Mouse (Mus musculus): ENCODE measurements around the gene 4930412O13Rik.
A peak's percentile ranks its signal among the peaks of the same experiment; 100 is the strongest.

Gene 4930412O13Rik

GRCm38 (mm10) chr2:9881051-9881591 is at the start of gene 4930412O13Rik:
Gene 4930412O13Rik (plus strand): TSS chr2:9881252.
- ATAC-seq (ENCODE audit: insufficient number of reproducible peaks, low FRiP score, low TSS enrichment): no peak

DNA sequence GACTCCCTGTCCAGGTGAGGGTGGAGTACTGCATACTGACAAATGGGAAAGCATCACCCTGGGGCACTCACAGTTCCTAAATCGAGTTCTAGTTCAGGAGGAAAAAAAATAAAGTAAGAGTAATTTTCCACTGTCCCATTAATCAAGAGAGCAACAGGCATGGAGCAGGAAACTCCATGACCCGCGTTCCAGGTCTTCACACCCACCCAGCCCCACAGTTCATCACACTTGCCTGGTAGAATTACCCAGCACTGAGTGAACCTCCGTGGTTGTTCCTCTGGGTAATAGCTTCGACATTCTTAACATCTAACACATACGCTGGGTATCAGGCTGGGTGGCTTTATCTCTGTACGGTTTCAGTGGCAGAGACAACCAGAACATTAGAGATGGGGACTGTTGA is 47.3 kb upstream of the 4930412O13Rik start:
- ATAC-seq (ENCODE audit: insufficient number of reproducible peaks, low FRiP score, low TSS enrichment): no peak

DNA sequence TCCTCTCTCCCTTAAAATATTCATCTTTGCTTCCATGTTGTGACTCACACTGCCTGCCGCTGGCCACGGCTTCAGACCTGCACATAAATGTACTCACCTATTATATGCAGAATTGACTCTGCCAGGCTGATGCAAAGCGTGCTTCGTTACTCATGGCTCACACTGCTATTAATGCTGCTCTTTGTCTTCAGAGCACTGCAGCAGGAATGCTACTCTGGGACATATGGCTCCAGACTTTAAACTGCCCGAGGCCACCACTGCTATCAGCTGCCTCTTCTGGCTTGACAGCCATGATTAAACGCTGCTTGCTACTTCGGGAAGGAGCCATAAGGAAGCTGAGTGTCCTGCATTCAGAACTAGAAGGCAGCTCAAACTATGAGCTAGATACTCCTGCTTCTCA is 45.9 kb upstream of the 4930412O13Rik start:
- ATAC-seq (ENCODE audit: insufficient number of reproducible peaks, low FRiP score, low TSS enrichment): peak; percentile 29; the same call in 1 of the 2 replicates

GRCm38 (mm10) chr2:9852851-9853576 is 28.0 kb upstream of the 4930412O13Rik start:
- ATAC-seq (ENCODE audit: insufficient number of reproducible peaks, low FRiP score, low TSS enrichment): no peak

DNA sequence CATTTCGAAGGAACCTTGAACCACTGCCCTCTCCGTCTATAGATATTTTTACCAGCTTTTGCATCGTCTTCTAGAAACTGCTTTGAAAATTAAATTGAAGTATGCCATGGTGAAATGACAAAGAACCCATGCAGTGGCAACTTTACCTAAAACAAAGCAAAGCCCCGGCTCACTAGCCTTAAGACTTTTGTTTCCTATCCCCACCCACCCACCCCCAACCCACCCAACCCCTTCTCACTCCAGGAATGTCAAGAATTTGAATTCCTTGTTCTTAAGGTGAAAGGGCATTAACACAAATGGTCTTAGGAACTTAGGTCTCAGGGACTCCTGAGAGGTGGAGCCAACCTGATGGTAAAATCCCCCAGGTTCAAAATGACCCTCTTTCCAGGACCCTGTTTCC is 25.2 kb upstream of the 4930412O13Rik start:
- no peak for ATAC-seq (ENCODE audit: insufficient number of reproducible peaks, low FRiP score, low TSS enrichment)

GRCm38 (mm10) chr2:9860698-9861097 is 20.4 kb upstream of the 4930412O13Rik start:
- ATAC-seq (ENCODE audit: insufficient number of reproducible peaks, low FRiP score, low TSS enrichment): no peak

DNA sequence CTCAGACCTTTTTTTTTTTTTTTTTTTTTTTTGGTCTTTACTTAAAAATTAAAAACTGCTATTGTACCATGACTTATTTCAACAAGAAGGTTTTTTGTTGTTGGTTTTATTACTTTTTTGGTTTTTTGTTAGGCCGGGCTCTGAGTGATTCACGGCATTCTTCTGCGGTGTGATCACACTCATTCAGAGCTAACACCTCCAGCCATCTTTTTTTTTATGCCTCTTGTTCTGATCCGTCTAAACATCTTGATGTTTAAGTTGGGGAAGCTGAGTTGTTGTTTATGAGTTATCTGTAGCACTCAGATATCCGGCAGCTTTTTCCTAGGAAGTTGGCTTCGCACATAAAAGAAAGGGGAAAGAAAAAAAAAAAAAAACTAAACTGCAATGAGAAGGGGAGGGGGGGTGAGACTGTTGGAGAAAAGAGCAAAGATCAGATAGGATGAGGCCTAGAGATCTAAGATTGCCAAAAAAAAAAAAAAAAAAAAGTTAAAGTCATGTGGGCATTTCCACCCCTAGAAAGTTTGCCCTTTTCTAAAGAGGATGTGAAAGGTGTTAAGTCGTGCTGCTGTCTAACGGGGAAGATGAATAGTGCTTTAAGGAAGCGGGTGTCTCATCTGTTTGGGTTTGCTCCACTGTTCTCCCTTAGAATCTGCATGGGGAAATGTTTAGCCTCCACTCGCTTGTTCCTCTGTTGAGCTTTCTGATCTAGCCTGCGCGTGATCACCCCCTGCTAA is 13.8 kb upstream of the 4930412O13Rik start:
- no peak for ATAC-seq (ENCODE audit: insufficient number of reproducible peaks, low FRiP score, low TSS enrichment)

- no peak for ATAC-seq (ENCODE audit: insufficient number of reproducible peaks, low FRiP score, low TSS enrichment)
These were observed 9.8 kb upstream of the 4930412O13Rik start for GRCm38 (mm10) chr2:9871141-9871716.

GRCm38 (mm10) chr2:9871798-9872197 is 9.3 kb upstream of the 4930412O13Rik start:
- no peak for ATAC-seq (ENCODE audit: insufficient number of reproducible peaks, low FRiP score, low TSS enrichment)

- no peak for ATAC-seq (ENCODE audit: insufficient number of reproducible peaks, low FRiP score, low TSS enrichment)
These were observed 8.4 kb upstream of the 4930412O13Rik start for GRCm38 (mm10) chr2:9872682-9873081.

DNA sequence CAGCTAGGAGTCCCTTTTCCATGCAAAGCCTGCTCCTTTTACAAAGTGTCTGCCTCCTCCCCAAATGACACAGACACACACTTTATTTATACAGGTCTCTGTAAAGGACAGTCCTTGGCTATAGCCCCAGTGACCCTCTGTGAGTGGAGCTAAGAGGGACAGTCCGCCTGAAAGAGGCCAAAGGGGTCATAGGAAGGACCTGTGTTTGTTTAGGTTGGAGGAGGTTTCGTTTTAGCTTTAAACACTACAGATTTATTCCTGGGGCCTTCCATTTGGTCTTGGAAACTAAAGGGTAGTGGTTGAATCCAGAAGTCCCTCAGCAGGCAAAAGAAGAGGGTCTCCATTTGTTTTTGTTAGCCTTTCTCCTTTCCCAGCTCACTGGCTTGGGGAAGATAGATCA is 7.3 kb upstream of the 4930412O13Rik start:
- no peak for ATAC-seq (ENCODE audit: insufficient number of reproducible peaks, low FRiP score, low TSS enrichment)

- no peak for ATAC-seq (ENCODE audit: insufficient number of reproducible peaks, low FRiP score, low TSS enrichment)
These were observed 6.4 kb upstream of the 4930412O13Rik start for GRCm38 (mm10) chr2:9874467-9875219.

GRCm38 (mm10) chr2:9875220-9875619 is 5.8 kb upstream of the 4930412O13Rik start:
- ATAC-seq (ENCODE audit: insufficient number of reproducible peaks, low FRiP score, low TSS enrichment): no peak

DNA sequence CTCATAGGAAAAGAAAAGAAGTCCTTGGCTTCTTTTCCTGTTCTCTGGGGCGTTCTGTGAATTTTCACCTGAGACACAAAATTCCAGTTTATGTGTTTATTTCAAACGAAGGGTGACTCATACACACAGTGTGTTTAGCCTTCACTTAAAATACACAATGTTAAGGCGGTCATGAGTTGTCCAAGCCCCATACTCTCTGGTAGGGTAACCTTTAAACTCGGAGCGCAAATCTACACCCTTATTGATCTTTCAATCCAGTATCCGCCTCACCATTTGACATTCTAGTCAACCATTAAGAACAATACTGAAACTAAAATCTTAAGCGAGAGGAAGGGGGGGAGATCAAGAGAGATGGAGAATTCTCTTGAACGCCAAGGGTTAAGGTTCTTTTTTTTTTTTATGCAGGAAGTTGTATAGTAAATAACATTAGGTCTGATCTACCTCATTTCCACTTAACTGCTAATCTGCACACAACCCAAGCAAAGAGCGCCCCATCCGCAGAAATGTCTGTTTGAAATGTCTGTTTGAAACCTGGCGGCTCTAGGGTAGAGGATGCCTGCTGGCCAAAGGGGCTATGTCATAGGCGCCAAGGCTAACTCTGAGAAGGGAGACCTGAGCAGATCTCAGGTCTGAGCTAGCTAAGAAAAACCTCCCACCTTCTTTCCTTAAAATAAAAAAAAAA is 5.2 kb upstream of the 4930412O13Rik start:
- ATAC-seq (ENCODE audit: insufficient number of reproducible peaks, low FRiP score, low TSS enrichment): no peak

DNA sequence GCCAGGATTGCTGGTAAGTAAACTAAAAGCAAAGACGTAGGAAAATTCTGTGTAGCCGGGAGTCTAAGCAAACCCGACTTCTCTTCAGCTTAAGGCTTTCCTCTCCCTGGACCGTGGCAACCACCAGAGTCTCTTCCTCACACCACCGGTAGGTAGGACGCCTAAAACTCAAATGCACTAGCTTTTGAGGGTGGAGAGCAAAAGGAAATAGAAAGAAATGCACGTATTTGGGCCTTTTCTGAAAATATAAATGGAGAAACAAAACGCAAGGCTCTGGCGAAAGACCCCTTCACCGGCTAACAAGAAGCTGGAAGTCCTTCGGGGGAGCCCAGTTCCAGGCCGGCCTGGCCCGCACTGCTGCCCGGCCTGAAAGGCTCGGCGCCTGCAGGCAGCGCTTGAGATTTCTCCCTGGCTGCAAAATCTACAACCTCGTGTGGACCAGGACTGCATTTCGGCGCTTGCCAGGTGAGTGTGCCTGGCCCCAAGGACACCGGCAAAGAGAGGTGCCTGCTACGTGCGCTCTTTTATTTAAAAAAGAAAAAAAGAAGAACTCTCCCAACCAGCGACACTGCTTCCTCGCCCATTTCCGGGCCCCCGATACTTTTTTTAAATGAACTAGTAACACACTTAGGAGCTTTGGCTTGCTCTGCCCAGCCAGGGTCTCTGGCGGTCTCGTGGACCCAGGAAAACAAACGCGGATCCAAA is 4.3 kb upstream of the 4930412O13Rik start:
- no peak for ATAC-seq (ENCODE audit: insufficient number of reproducible peaks, low FRiP score, low TSS enrichment)

GRCm38 (mm10) chr2:9877326-9877690 is 3.7 kb upstream of the 4930412O13Rik start:
- no peak for ATAC-seq (ENCODE audit: insufficient number of reproducible peaks, low FRiP score, low TSS enrichment)

DNA sequence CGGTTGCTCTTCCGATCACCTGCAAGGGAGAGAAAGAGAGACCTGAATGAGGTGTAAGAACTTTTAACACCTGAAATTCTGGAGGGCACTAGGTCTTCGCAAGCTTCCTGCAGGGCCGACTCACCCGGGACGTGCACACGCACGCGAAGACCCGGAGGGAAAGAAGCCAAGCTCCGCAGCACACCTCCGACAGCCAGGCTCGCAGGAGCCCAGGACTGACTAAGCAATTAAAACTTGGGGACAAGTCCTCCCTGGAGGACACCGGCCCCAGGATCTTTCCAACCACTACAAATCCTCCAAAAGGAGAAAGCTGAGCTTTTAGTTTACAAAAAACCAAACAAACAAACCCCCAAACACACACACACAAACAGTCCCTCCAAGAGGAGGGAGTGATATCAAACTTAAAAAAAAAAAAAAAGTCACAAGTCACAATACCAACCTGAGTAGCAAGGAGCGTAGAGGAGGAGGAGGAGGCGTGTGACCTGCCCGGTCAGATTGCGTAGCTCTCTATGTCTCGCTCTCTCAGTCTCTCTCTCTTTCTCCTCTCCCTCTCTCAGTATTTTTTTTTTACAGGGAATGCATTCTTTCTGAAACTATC is 3.0 kb upstream of the 4930412O13Rik start:
- ATAC-seq (ENCODE audit: insufficient number of reproducible peaks, low FRiP score, low TSS enrichment): no peak

GRCm38 (mm10) chr2:9878564-9879081 is 2.4 kb upstream of the 4930412O13Rik start:
- no peak for ATAC-seq (ENCODE audit: insufficient number of reproducible peaks, low FRiP score, low TSS enrichment)

- no peak for ATAC-seq (ENCODE audit: insufficient number of reproducible peaks, low FRiP score, low TSS enrichment)
These were observed 2.0 kb upstream of the 4930412O13Rik start for GRCm38 (mm10) chr2:9879092-9879491.

Data from cerebellum, adult (tissue).